Comparison of ENCODE assay signal across 25 mouse cellular contexts in the genomic region with DNA sequence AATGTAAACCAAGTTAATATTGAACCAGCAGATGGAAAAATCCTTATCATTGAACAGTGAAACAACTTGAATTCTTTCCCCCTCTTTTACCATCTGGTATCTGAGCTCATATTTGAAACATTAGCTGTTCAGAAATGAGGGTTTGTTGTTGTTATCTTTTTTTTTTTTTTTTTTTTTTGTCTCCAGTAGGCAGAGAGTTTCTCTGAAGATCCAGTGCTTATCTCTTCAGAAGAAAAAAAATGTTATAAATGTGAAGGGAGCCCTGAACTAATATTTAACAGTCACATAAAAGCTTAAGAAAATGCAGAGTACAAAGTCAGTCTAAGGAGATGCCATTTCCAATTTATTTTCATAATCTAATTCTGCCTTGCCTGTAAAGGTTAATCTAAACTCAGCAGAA.
"Had no signal": no experiment of that assay in that cellular context is flagged by ENCODE, and none has a peak within 500 bp of the region (broad histone marks: within the 10 kb centered on the region; RNA-seq: fewer than 3 reads in every experiment).

No protein-coding gene starts in this region.

- H3K4me1 ChIP-seq: embryonic facial prominence, embryonic 10.5 days; embryonic facial prominence, embryonic 12.5 days; embryonic facial prominence, embryonic 13.5 days; embryonic facial prominence, embryonic 15.5 days; forebrain, embryonic 12.5 days; forebrain, embryonic 15.5 days; heart, embryonic 10.5 days had no signal

- H3K9me3 ChIP-seq: embryonic facial prominence, embryonic 10.5 days; embryonic facial prominence, embryonic 12.5 days; embryonic facial prominence, embryonic 13.5 days; embryonic facial prominence, embryonic 15.5 days; forebrain, embryonic 10.5 days; forebrain, embryonic 12.5 days; forebrain, embryonic 13.5 days; forebrain, embryonic 15.5 days; heart, embryonic 10.5 days had no signal

- DNase-seq: cerebellum, adult 9-11 months; cerebellum, postnatal 10 days; cerebellum, postnatal 14 days; cerebellum, postnatal 25 days; cerebellum, postnatal 36 days; embryo, embryonic 11 days; forebrain, postnatal 0 days; gastrocnemius, adult 2 months; gastrocnemius, postnatal 10 days; gastrocnemius, postnatal 14 days; gastrocnemius, postnatal 25 days; gastrocnemius, postnatal 36 days; heart, adult 11 months; heart, adult 18-20 months; heart, adult 2 months had no signal

- H3K27me3 ChIP-seq: embryonic facial prominence, embryonic 12.5 days; embryonic facial prominence, embryonic 13.5 days; embryonic facial prominence, embryonic 15.5 days; forebrain, embryonic 12.5 days; forebrain, embryonic 13.5 days; forebrain, embryonic 15.5 days had no signal

- H3K4me3 ChIP-seq: embryonic facial prominence, embryonic 10.5 days; embryonic facial prominence, embryonic 12.5 days; embryonic facial prominence, embryonic 13.5 days; embryonic facial prominence, embryonic 15.5 days; erythroblast, embryonic 14.5 days; forebrain, embryonic 10.5 days; forebrain, embryonic 12.5 days; forebrain, embryonic 13.5 days; forebrain, embryonic 15.5 days; gastrocnemius, adult 2 months; heart, adult 2 months; heart, embryonic 10.5 days had no signal

- H3K27ac ChIP-seq: embryonic facial prominence, embryonic 10.5 days; embryonic facial prominence, embryonic 12.5 days; embryonic facial prominence, embryonic 13.5 days; embryonic facial prominence, embryonic 15.5 days; forebrain, embryonic 10.5 days; forebrain, embryonic 12.5 days; forebrain, embryonic 13.5 days; forebrain, embryonic 15.5 days; gastrocnemius, adult 2 months; heart, adult 2 months; heart, embryonic 10.5 days had no signal

- H3K9ac ChIP-seq: embryonic facial prominence, embryonic 12.5 days; embryonic facial prominence, embryonic 13.5 days; embryonic facial prominence, embryonic 15.5 days; forebrain, embryonic 12.5 days; forebrain, embryonic 13.5 days; forebrain, embryonic 15.5 days; forebrain, postnatal 0 days had no signal

- H3K36me3 ChIP-seq: embryonic facial prominence, embryonic 10.5 days; embryonic facial prominence, embryonic 12.5 days; embryonic facial prominence, embryonic 13.5 days; embryonic facial prominence, embryonic 15.5 days; forebrain, embryonic 10.5 days; forebrain, embryonic 12.5 days; forebrain, embryonic 15.5 days; heart, embryonic 10.5 days had no signal
